Mouse (Mus musculus): Measurements from ENCODE around the gene Pgap2. TPM values are rescaled to one million over a fixed set of nuclear protein-coding genes. Genes with fewer than 3 reads are reported as not detected.
"Not testable (repeated sequence)": the region's sequence is repeated elsewhere in the genome, so short reads cannot be mapped to it uniquely, and the experiment has no call there.

Gene Pgap2
- polyA plus RNA-seq, 1 experiment = 131 TPM

DNA sequence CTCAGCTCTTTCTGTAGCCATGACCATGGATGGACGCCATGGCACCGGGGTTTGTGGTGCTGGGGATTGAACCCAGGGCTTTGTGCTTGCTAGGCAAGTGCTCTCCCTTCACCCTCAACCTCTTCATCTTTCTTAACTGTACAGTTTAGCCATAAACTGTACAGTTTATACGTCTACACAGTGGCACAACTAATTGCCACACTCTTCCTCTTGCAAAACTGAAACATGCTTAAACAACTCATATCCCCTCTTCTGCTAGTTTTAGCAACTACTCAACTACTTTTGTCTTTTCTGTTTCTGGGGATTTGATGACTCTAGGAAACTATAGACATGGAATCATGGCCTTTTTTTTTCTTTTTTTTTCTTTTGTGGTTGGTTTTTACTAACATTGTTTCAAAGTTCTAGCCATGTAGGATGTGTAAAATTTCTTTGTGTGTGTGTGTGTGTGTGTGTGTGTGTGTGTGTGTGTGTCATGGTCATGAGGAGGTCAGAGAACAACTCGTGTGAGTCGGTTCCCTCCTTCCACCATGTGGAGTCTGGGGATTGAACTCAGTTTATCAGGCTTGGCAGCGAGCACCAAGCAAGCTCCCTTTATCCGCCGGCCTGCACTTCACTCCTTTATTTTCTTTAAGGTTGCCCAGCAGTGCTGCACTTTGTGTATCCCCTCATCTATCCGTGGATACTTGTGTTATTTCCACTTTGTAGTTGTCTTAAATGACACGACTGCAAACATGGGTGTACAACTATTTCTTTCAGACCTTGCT, 49.9 kb downstream of the Pgap2 start:
- Histone ChIP-seq H3K27ac (ENCODE audit: control insufficient read depth, insufficient read depth, low read length) (no peak overlapping the region), H3K36me3 (ENCODE audit: control insufficient read depth, insufficient read depth, low read length) (no peaks in the 10 kb centered on the region), H3K4me3 (ENCODE audit: control insufficient read depth, insufficient read depth, low read length) (no peak overlapping the region), H3K4me1 (replicated peaks; ENCODE audit: control insufficient read depth, insufficient read depth, low read length) (peaks cover 10% of the 10 kb centered on the region), H3K27me3 (ENCODE audit: control insufficient read depth, insufficient read depth, low read length) (no peaks in the 10 kb centered on the region)
- 88% methylated on average over 10 of the region's 10 CpGs for WGBS
- TF ChIP-seq CTCF (IDR thresholded peaks at IDR 0.05; ENCODE audit: borderline replicate concordance, control insufficient read depth, extremely low read depth, insufficient read depth, low read length, poor library complexity) (no peak), POLR2A (IDR thresholded peaks at IDR 0.05; ENCODE audit: control insufficient read depth, extremely low read depth, insufficient read depth, low read length, poor library complexity) (no peak)
- no peak for DNase-seq

DNA sequence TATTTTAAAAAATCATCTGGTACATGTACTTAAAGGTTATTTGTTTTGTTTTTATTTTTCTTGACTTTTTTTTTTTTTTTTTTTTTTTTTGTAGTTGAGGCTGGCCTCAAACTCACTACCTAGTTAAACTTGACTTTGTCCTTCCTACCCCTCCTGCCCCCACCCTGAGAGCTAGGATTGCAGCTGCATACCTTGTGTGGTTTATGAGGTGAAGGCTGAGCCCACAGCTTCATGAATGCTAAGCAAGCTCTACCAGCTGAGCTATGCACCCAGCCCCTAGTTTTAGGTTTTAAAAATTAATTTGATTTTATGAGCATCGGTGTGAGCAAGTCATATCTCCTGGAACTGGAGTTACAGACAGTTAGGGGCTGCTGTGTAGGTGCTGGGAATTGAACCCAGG, 50.5 kb downstream of the Pgap2 start:
- Histone ChIP-seq H3K27me3 (ENCODE audit: control insufficient read depth, insufficient read depth, low read length) (no peaks in the 10 kb centered on the region), H3K4me3 (ENCODE audit: control insufficient read depth, insufficient read depth, low read length) (no peak overlapping the region), H3K27ac (ENCODE audit: control insufficient read depth, insufficient read depth, low read length) (peak overlapping the region; percentile 59; the same call in 1 of the 2 replicates), H3K4me1 (replicated peaks; ENCODE audit: control insufficient read depth, insufficient read depth, low read length) (peaks cover 15% of the 10 kb centered on the region), H3K36me3 (ENCODE audit: control insufficient read depth, insufficient read depth, low read length) (no peaks in the 10 kb centered on the region)
- TF ChIP-seq POLR2A (IDR thresholded peaks at IDR 0.05; ENCODE audit: control insufficient read depth, extremely low read depth, insufficient read depth, low read length, poor library complexity) (no peak), CTCF (IDR thresholded peaks at IDR 0.05; ENCODE audit: borderline replicate concordance, control insufficient read depth, extremely low read depth, insufficient read depth, low read length, poor library complexity) (no peak)
- 6% methylated on average over 1 of the region's 1 CpGs for WGBS
- DNase-seq = peak; percentile 53

DNA sequence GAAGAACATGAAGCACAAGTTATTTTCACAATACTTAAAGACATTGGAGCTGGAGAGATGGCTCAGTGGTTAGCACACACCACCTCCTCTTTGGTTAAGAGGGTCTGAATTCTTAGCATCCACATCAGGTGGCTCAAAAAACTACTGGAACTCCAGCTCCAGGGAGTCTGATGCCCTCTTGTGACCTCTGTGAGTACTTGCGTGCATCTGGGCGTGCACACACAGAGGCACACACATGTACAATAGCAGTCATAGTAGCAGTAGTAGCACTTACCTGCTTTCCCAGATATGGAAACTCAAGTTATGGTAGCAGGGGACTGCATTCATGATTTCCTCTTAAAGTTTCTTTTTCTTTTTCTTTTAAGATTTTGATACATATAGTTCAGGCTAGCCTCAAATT, 53.0 kb downstream of the Pgap2 start:
- no peak for DNase-seq
- 98% methylated on average over 2 of the region's 2 CpGs for WGBS
- H3K27me3 ChIP-seq (ENCODE audit: control insufficient read depth, insufficient read depth, low read length) = no peaks in the 10 kb centered on the region
- H3K4me3 ChIP-seq (ENCODE audit: control insufficient read depth, insufficient read depth, low read length) = no peak overlapping the region
- H3K36me3 ChIP-seq (ENCODE audit: control insufficient read depth, insufficient read depth, low read length) = no peaks in the 10 kb centered on the region
- H3K4me1 ChIP-seq (replicated peaks; ENCODE audit: control insufficient read depth, insufficient read depth, low read length) = peaks cover 21% of the 10 kb centered on the region
- TF ChIP-seq POLR2A (IDR thresholded peaks at IDR 0.05; ENCODE audit: control insufficient read depth, extremely low read depth, insufficient read depth, low read length, poor library complexity) (no peak), CTCF (IDR thresholded peaks at IDR 0.05; ENCODE audit: borderline replicate concordance, control insufficient read depth, extremely low read depth, insufficient read depth, low read length, poor library complexity) (no peak)
- H3K27ac ChIP-seq (ENCODE audit: control insufficient read depth, insufficient read depth, low read length) = no peak overlapping the region

DNA sequence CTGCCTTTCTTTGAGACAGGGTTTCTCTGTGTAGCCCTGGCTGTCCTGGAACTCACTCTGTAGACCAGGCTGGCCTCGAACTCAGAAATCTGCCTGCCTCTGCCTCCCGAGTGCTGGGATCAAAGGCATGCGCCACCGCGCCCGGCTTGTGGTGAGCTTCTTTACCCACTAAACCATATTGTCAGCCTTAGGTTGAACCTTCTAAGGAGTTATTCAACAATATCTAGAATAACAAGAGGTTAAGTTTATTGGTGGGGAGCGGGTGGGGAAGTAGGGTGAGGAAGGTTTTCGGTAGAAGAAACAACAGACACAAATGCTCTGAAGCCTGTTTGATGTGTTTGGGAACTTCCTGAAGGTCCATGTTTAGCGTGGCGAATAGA, 56.0 kb downstream of the Pgap2 start:
- Histone ChIP-seq H3K27ac (ENCODE audit: control insufficient read depth, insufficient read depth, low read length) (peak overlapping the region; percentile 96), H3K4me1 (replicated peaks; ENCODE audit: control insufficient read depth, insufficient read depth, low read length) (peaks cover 16% of the 10 kb centered on the region)
- H3K4me3 ChIP-seq (ENCODE audit: control insufficient read depth, insufficient read depth, low read length); H3K27me3 ChIP-seq (ENCODE audit: control insufficient read depth, insufficient read depth, low read length); H3K36me3 ChIP-seq (ENCODE audit: control insufficient read depth, insufficient read depth, low read length): not testable (repeated sequence)
- 34% methylated on average over 10 of the region's 10 CpGs for WGBS
- peak; percentile 32 for DNase-seq

DNA sequence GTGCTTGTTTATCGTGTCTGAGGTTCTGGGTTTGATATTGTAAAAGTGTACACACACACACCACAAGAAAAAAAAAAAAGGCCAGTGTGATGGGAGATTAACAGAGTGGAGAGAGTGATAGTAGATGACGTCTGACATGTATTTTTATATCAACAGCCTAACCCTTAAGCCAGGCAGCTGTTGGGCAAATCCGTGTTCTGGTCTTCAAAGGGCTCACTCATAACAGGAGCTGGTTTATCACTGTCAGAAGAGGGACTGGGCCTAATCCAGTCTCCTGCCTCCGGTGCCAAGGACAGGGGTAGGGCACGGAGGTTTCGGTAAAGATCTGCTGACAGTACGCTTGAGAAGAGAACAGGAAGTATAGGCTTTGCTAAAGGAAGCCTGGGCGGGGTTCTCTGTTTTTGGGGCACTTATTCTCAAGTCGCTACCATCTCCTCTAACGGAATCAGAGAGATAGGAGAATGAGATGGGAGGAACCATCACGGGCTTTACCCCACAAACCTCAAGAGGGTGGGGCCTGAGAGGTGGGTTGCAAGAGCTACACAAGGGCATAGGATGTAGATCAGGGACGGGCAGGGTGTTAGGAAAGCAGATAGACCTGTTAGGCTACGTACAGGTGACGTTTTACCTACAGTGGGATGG, 56.5 kb downstream of the Pgap2 start:
- no peaks in the 10 kb centered on the region for H3K36me3 ChIP-seq (ENCODE audit: control insufficient read depth, insufficient read depth, low read length)
- peak; percentile 81 for DNase-seq
- WGBS = 3% methylated on average over 14 of the region's 14 CpGs
- H3K4me1 ChIP-seq (replicated peaks; ENCODE audit: control insufficient read depth, insufficient read depth, low read length) = peaks cover 16% of the 10 kb centered on the region
- H3K27me3 ChIP-seq (ENCODE audit: control insufficient read depth, insufficient read depth, low read length) = no peaks in the 10 kb centered on the region
- peak overlapping the region; percentile 44 for H3K4me3 ChIP-seq (ENCODE audit: control insufficient read depth, insufficient read depth, low read length)
- H3K27ac ChIP-seq (ENCODE audit: control insufficient read depth, insufficient read depth, low read length) = peak overlapping the region; percentile 96
- TF ChIP-seq POLR2A (IDR thresholded peaks at IDR 0.05; ENCODE audit: control insufficient read depth, extremely low read depth, insufficient read depth, low read length, poor library complexity) (peak; percentile 53; the same call in 1 of the 2 replicates), CTCF (IDR thresholded peaks at IDR 0.05; ENCODE audit: borderline replicate concordance, control insufficient read depth, extremely low read depth, insufficient read depth, low read length, poor library complexity) (no peak)

DNA sequence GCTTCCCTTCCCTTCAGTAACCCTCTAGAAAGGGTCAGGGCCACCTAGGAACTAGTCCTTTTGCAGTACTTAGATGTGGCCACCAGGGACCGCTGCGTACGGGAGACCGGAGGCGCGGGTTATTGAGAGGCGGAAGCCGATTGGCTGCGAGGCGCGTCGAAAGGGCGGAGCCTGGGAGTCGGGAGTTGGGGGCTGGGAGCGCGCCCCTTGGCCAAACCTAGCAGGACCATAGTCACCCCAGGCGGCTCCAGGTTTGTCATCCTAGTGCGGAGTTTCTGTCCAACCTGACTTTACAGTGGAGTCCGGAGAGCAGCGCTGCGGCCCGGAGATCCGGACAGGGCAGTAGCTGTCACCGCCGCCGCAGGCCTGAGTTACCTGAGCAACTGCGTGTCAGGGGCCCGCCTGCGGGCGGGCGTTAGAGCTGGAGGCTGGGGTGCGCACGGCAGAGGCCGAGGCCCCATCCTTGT, 57.1 kb downstream of the Pgap2 start:
- DNase-seq = peak; percentile 98

More for the DNA sequence above, 57.1 kb downstream of the Pgap2 start:
- Histone ChIP-seq H3K27me3 (ENCODE audit: control insufficient read depth, insufficient read depth, low read length) (no peaks in the 10 kb centered on the region), H3K36me3 (ENCODE audit: control insufficient read depth, insufficient read depth, low read length) (no peaks in the 10 kb centered on the region), H3K4me3 (ENCODE audit: control insufficient read depth, insufficient read depth, low read length) (peak overlapping the region; percentile 70), H3K4me1 (replicated peaks; ENCODE audit: control insufficient read depth, insufficient read depth, low read length) (peaks cover 16% of the 10 kb centered on the region), H3K27ac (ENCODE audit: control insufficient read depth, insufficient read depth, low read length) (peak overlapping the region; percentile 96)
- TF ChIP-seq POLR2A (IDR thresholded peaks at IDR 0.05; ENCODE audit: control insufficient read depth, extremely low read depth, insufficient read depth, low read length, poor library complexity) = peak; percentile 19
- TF ChIP-seq CTCF (IDR thresholded peaks at IDR 0.05; ENCODE audit: borderline replicate concordance, control insufficient read depth, extremely low read depth, insufficient read depth, low read length, poor library complexity) = peak; percentile 60
- under 1% methylated on average over 34 of the region's 34 CpGs for WGBS

Measured in thymus, adult 2 months (tissue).